Mouse (Mus musculus) forebrain, embryonic 10.5 days (tissue): ENCODE measurements around the gene Slco3a1. TPM values are rescaled to one million over a fixed set of nuclear protein-coding genes. Genes with fewer than 3 reads are reported as not detected.

Experiments used
- DNase-seq: peaks from one replicate; pipeline ENCODE4 v3.0.0-alpha.2; 2017; ENCODE audit warnings: low spot score; ENCODE audit errors: extremely low spot score
- H3K27ac ChIP-seq: fragments of 300-500 bp; sonication (generic); 2 replicates; pipeline ENCODE4 v1.5.1; 2016; ENCODE audit warnings: mild to moderate bottlenecking
- H3K27me3 ChIP-seq: fragments of 300-500 bp; sonication (generic); 2 replicates; pipeline ENCODE4 v1.6.1; 2016; ENCODE audit warnings: mild to moderate bottlenecking; ENCODE audit not compliant: poor library complexity, severe bottlenecking
- H3K36me3 ChIP-seq: fragments of 300-500 bp; sonication (generic); replicated peaks from 2 replicates; pipeline ENCODE4 v1.6.1; 2016; ENCODE audit warnings: mild to moderate bottlenecking, moderate library complexity
- H3K4me1 ChIP-seq: fragments of 300-500 bp; sonication (generic); 2 replicates; pipeline ENCODE4 v1.6.1; 2016
- H3K4me3 ChIP-seq: fragments of 300-500 bp; sonication (generic); 2 replicates; pipeline ENCODE4 v1.5.1; 2016; ENCODE audit warnings: mild to moderate bottlenecking, moderate library complexity
- H3K9me3 ChIP-seq: fragments of 300-500 bp; sonication (generic); 2 replicates; pipeline ENCODE4 v1.6.1; 2016; ENCODE audit warnings: mild to moderate bottlenecking, moderate library complexity
- WGBS: fragments of 180-500 bp; shearing (Covaris S2); methylation state at CpG from one replicate; pipeline ENCODE4 v1.1.7; 2016; 5-methylcytosine and 5-hydroxymethylcytosine counted together
- polyA plus RNA-seq: library from polyadenylated mRNA; unstranded; fragments of >200 nt; fragmentation: Nextera tagmentation; extraction: Ambion mirVana; gene quantifications from 2 replicates; pipeline ENCODE4 v1.2.1, GENCODE M21; 2016

The Slco3a1 gene
- polyA plus RNA-seq, 1 experiment from 2014 or later: 4.9 TPM

DNA sequence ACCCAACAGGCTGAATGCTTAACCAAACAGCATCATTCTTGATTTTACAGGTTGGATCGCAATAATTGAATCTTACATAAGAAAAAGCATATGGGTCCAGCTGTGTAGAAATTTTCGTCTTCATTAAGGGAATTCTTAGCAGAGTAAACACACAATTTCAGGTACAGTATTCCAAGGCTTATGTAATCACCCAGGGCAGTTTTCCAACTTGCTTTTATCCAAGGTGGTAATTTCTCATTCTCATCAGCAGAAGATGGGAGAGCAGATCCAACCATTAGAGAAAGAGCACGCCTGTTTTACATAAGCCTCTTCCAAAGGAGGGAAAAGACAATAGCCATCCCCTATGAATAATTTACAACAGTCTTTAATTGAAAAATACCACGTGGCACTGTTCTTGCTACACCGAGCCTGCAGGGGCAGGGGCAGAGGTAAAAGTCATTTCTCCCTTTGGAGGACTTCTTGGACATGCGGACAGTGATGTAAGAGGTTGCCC lies 9.0 kb downstream of the Slco3a1 start:
- DNase-seq: no peak
- WGBS: 83% methylated on average over 6 of the region's 6 CpGs
- H3K4me3 ChIP-seq: no peak overlapping the region

DNA sequence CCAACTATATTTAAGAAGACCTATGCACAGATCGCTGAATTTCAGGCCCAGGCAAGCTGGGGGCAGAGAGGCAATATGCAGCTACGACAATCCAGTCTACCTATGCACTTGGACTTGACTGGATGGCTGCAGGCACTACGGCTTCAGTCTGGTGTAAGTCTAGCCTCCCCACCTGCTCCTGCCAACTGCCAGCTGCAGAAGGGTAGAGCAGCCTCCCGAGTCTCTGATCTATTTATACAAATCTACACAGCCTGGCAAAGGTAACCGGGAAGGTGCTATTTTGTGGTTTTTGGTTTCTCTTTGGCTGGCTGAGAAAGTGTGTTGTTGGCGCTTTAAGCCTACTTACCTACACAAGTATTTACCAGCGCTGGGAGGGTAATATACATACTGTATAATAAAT lies 10.3 kb downstream of the Slco3a1 start:
- no peaks in the 10 kb centered on the region for H3K4me1 ChIP-seq
- H3K27me3 ChIP-seq: no peaks in the 10 kb centered on the region
- H3K36me3 ChIP-seq: no peaks in the 10 kb centered on the region
- H3K4me3 ChIP-seq: no peak overlapping the region
- H3K27ac ChIP-seq: no peak overlapping the region
- WGBS: 89% methylated on average over 7 of the region's 7 CpGs
- DNase-seq: no peak
- no peaks in the 10 kb centered on the region for H3K9me3 ChIP-seq

More for the DNA sequence above, 9.0 kb downstream of the Slco3a1 start:
- Histone ChIP-seq H3K27ac (no peak overlapping the region), H3K36me3 (no peaks in the 10 kb centered on the region), H3K4me1 (peaks cover 4% of the 10 kb centered on the region), H3K9me3 (no peaks in the 10 kb centered on the region), H3K27me3 (peaks cover 1% of the 10 kb centered on the region; the same call in 1 of the 2 replicates)

- Histone ChIP-seq H3K27ac (no peak overlapping the region), H3K27me3 (no peaks in the 10 kb centered on the region), H3K4me3 (no peak overlapping the region), H3K4me1 (no peaks in the 10 kb centered on the region), H3K36me3 (no peaks in the 10 kb centered on the region), H3K9me3 (no peaks in the 10 kb centered on the region)
- DNase-seq: no peak
- 69% methylated on average over 4 of the region's 4 CpGs for WGBS
Measured at GRCm38 (mm10) chr7:74541958-74542357, 12.6 kb downstream of the Slco3a1 start.

- Histone ChIP-seq H3K9me3 (no peaks in the 10 kb centered on the region), H3K27me3 (no peaks in the 10 kb centered on the region), H3K27ac (no peak overlapping the region), H3K4me3 (no peak overlapping the region), H3K36me3 (no peaks in the 10 kb centered on the region), H3K4me1 (no peaks in the 10 kb centered on the region)
- no peak for DNase-seq
- 95% methylated on average over 7 of the region's 7 CpGs for WGBS
Measured at GRCm38 (mm10) chr7:74540933-74541725, 13.5 kb downstream of the Slco3a1 start.

GRCm38 (mm10) chr7:74536186-74536585 lies 18.4 kb downstream of the Slco3a1 start:
- DNase-seq: no peak
- 85% methylated on average over 4 of the region's 4 CpGs for WGBS
- Histone ChIP-seq H3K4me1 (no peaks in the 10 kb centered on the region), H3K27me3 (no peaks in the 10 kb centered on the region), H3K9me3 (no peaks in the 10 kb centered on the region), H3K36me3 (no peaks in the 10 kb centered on the region), H3K27ac (no peak overlapping the region), H3K4me3 (no peak overlapping the region)

DNA sequence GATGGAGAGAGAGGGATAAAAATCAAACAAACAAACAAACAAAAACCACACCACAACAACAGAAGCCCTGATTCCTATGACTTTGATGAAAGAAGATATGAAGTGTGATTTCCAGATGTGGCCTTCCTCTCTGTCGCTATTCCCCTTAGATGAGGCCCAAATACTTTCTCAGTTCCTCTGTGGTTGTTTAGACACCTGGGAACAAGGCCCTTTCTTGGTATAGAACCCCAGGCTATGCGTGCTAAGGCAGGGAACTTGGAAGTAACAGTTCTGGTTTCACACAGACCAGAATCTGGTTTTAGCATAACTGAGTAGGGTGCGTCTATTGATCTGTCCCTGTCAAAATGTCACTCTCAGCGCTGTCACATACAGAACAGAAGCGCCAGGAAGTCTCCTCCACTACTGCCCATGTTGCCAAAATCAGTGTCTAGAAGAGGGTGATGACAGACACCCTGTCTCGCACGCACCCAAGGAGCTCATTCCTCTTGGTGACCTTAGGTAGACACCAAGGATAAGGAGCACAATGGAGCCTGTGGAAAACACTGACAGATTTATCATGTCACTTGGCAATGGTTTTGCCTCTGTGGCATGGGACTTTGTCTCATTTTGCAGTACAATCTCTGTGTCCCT lies 23.0 kb downstream of the Slco3a1 start:
- Histone ChIP-seq H3K4me3 (no peak overlapping the region), H3K27ac (no peak overlapping the region), H3K27me3 (no peaks in the 10 kb centered on the region), H3K36me3 (no peaks in the 10 kb centered on the region), H3K4me1 (no peaks in the 10 kb centered on the region), H3K9me3 (no peaks in the 10 kb centered on the region)
- DNase-seq: no peak
- 92% methylated on average over 7 of the region's 7 CpGs for WGBS

GRCm38 (mm10) chr7:74529877-74530276 lies 24.7 kb downstream of the Slco3a1 start:
- no peaks in the 10 kb centered on the region for H3K9me3 ChIP-seq
- 75% methylated on average over 2 of the region's 2 CpGs for WGBS
- no peaks in the 10 kb centered on the region for H3K36me3 ChIP-seq
- H3K4me3 ChIP-seq: no peak overlapping the region
- no peaks in the 10 kb centered on the region for H3K4me1 ChIP-seq
- H3K27me3 ChIP-seq: no peaks in the 10 kb centered on the region
- no peak for DNase-seq
- no peak overlapping the region for H3K27ac ChIP-seq

GRCm38 (mm10) chr7:74529183-74529757 lies 25.3 kb downstream of the Slco3a1 start:
- Histone ChIP-seq H3K36me3 (no peaks in the 10 kb centered on the region), H3K27ac (no peak overlapping the region), H3K27me3 (peaks cover 4% of the 10 kb centered on the region; the same call in 1 of the 2 replicates), H3K9me3 (no peaks in the 10 kb centered on the region), H3K4me1 (no peaks in the 10 kb centered on the region), H3K4me3 (no peak overlapping the region)
- no peak for DNase-seq
- 57% methylated on average over 4 of the region's 4 CpGs for WGBS

DNA sequence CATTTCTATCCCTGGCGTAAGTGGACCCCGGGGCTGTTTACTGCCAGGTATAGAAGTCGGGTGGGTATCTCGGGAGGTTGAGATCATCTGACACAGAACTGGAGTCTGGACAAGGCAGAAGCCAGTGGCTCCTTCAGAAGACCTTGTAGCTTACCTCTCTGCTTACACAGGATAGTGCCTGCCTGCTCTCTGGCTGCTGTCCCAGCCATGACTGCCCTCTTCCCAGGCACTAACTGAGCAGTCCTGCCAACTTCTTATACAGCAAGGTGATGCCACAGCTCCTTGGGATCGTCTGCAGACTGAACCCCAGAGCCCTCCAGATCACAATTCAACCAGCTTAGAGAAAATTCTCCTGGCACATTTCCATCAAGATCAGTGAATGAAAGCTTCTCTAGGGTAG lies 26.4 kb downstream of the Slco3a1 start:
- Histone ChIP-seq H3K4me1 (peaks cover 2% of the 10 kb centered on the region), H3K27me3 (peaks cover 8% of the 10 kb centered on the region; the same call in 1 of the 2 replicates), H3K36me3 (no peaks in the 10 kb centered on the region), H3K4me3 (no peak overlapping the region), H3K9me3 (no peaks in the 10 kb centered on the region), H3K27ac (no peak overlapping the region)
- WGBS: 91% methylated on average over 5 of the region's 5 CpGs
- no peak for DNase-seq

GRCm38 (mm10) chr7:74527689-74528088 lies 26.9 kb downstream of the Slco3a1 start:
- Histone ChIP-seq H3K27ac (no peak overlapping the region), H3K36me3 (no peaks in the 10 kb centered on the region), H3K4me3 (no peak overlapping the region), H3K27me3 (peaks cover 8% of the 10 kb centered on the region; the same call in 1 of the 2 replicates), H3K9me3 (no peaks in the 10 kb centered on the region), H3K4me1 (peaks cover 4% of the 10 kb centered on the region)
- DNase-seq: no peak
- WGBS: 89% methylated on average over 6 of the region's 6 CpGs

GRCm38 (mm10) chr7:74526030-74526429 lies 28.6 kb downstream of the Slco3a1 start:
- no peaks in the 10 kb centered on the region for H3K9me3 ChIP-seq
- no peak overlapping the region for H3K27ac ChIP-seq
- H3K4me3 ChIP-seq: no peak overlapping the region
- H3K27me3 ChIP-seq: peaks cover 13% of the 10 kb centered on the region; the same call in 1 of the 2 replicates
- 92% methylated on average over 4 of the region's 4 CpGs for WGBS
- DNase-seq: no peak
- H3K4me1 ChIP-seq: peaks cover 4% of the 10 kb centered on the region
- no peaks in the 10 kb centered on the region for H3K36me3 ChIP-seq

DNA sequence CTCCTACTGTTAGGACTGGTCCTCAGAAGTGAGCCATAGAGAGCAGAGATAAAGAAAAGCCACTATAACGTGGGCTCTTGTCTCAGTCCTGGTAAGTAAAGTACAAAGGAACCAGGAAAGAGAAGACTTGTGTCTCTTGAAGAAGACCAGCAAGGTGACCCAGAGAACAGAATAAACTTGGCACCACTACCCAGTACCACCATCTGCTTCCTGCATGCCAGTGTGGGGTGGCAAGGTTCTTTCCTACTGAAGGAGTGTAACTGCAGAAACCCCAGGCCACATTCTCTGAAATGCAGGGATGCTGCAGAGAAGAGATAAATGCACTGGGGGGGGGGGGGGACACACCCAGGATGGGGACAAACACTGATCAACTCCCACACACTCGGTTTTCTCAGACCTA lies 29.0 kb downstream of the Slco3a1 start:
- peaks cover 14% of the 10 kb centered on the region; the same call in 1 of the 2 replicates for H3K27me3 ChIP-seq
- WGBS: 55% methylated on average over 2 of the region's 2 CpGs

More for the DNA sequence above, 29.0 kb downstream of the Slco3a1 start:
- DNase-seq: no peak
- H3K4me1 ChIP-seq: peaks cover 4% of the 10 kb centered on the region
- no peaks in the 10 kb centered on the region for H3K9me3 ChIP-seq
- H3K36me3 ChIP-seq: no peaks in the 10 kb centered on the region
- no peak overlapping the region for H3K4me3 ChIP-seq
- no peak overlapping the region for H3K27ac ChIP-seq
